Mouse (Mus musculus) yolk sac, embryonic 10.5 days (tissue): ENCODE data around the gene Scfd2.

Source experiments
- DNase-seq: peaks from one replicate; pipeline ENCODE4 v3.0.0-alpha.2; 2017; ENCODE audit warnings: low spot score

Scfd2 gene

GRCm38 (mm10) chr5:74277216-74277615, 254.3 kb downstream of the Scfd2 start:
- no peak for DNase-seq

DNA sequence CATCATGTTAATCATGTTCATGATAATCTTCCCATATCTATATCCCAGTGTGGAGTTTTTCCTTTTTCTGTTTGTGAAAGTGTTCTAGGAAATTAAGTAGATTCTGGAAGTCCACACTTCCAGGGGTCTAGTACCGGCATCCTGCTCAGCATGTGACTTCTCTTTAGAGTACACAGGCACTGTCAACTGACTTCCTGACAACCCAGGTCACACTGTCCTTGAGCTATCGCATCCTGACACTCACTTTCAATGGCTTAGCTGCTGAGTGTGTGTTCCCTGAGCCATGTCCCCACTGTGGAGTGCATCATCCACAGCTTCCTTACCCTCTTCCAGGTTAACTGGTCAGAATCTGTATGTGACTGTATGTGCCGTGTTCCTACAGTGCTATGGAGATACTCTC, 258.2 kb downstream of the Scfd2 start:
- no peak for DNase-seq

GRCm38 (mm10) chr5:74267736-74268369, 263.7 kb downstream of the Scfd2 start:
- DNase-seq = no peak

- DNase-seq = no peak
Observed at GRCm38 (mm10) chr5:74267196-74267595, 264.4 kb downstream of the Scfd2 start.

DNA sequence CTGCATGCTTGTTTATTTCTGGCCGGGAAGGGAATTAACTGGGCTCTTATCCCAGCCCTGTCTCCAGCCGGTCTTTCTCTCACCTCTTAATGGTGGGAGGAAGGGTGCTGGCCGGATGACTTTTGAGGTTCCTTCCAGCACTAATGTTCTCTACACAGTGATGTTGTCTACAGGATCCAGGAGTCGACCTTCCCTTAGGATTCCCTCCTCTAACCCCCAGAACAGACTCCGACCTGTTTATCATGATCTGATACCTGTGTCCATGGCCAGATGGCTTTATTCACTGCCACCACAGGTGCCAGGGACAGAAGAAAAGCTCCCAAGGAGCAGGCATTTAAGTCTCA, 265.1 kb downstream of the Scfd2 start:
- DNase-seq = no peak

GRCm38 (mm10) chr5:74265601-74266475, 265.7 kb downstream of the Scfd2 start:
- no peak for DNase-seq

DNA sequence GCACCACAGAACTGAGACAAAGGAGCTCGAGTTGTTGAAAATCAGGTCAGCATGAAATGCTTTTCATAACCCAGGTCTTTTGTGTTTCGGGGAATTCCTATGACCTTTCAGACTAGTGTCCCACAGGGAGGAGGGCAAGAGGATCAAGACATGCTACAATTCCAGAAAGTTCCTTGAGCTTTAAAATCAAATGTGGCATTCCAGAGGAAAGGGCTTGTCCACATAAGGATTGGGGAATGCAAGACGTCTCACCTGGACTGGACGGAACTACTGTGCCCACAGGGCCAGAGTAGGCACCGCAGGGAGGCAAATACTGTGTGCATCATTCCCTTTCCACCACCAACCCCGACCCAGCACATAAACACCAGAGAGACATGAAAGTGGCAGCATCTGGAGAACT, 266.4 kb downstream of the Scfd2 start:
- DNase-seq = no peak

- DNase-seq = no peak
Observed at GRCm38 (mm10) chr5:74264541-74264940, 267.0 kb downstream of the Scfd2 start.

DNA sequence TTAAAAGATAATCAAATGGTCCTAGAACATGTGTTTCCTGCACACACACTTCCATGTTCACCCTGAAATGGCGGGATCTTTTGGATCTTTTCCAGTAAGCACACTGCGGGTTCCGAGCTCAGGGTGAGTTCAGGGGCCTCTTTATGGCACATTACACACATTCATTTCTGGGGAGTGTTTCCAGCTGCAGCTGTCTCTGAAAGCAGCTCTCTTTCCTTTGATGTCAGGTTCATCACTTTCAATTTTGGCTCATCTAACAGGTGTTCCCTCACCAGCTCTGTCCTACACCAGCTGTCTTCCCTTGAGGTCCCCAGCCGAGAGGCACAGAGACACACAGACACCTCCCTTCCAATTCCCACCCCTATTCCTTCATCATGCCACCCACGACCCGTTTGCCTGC, 270.5 kb downstream of the Scfd2 start:
- DNase-seq = no peak

- DNase-seq = peak; percentile 59
Observed at GRCm38 (mm10) chr5:74260378-74260809, 271.2 kb downstream of the Scfd2 start.

DNA sequence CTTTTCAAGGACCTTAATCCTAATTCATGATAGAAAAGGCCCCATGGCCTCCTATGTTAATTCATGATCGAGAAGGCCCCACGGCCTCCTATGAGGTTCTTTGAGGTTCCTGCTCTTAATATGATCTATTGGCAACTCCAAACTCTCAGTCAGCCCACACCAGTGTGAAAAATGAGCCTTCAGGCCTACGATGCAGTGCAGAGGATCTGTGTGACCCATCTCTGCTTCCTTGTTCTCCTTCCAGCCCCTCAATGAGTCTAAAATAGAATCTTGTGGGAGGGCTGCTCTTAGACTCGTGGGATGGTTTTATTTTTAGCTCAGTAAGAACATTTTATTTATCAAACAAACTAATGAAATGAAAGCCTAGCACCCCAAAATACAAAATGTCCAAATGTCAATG, 274.9 kb downstream of the Scfd2 start:
- no peak for DNase-seq

- DNase-seq = no peak
Observed at GRCm38 (mm10) chr5:74254996-74255395, 276.6 kb downstream of the Scfd2 start.

- DNase-seq = no peak
Observed at GRCm38 (mm10) chr5:74253724-74254328, 277.7 kb downstream of the Scfd2 start.

DNA sequence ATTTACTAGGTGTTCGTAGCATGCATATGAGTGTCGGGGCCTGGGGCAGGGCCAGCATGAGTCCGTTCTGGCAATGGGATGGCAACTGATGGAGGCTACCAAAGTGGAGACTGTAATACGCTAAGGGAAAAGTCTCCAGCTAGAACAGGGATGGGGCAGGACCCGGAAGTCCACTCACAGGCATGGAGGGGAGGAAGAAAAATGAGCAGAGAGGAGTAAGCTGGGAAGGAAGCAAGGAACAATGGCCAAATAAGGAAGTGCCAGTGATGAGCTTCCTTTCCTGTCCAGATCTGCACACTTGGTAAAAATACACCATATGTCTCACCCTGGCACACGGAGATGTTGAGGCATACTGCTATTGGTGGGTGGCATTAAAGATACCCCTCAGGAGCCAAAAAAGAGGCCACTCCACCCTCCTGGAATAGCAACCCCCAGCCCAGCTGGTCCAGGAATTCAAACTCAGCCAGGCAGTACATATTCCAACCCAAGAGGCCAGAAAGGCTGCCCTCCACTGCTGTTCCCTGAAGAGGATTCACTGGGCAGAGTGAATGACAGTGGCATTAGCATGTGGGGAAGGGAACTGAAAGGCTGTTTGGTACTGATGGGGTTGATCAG, 278.8 kb downstream of the Scfd2 start:
- no peak for DNase-seq

DNA sequence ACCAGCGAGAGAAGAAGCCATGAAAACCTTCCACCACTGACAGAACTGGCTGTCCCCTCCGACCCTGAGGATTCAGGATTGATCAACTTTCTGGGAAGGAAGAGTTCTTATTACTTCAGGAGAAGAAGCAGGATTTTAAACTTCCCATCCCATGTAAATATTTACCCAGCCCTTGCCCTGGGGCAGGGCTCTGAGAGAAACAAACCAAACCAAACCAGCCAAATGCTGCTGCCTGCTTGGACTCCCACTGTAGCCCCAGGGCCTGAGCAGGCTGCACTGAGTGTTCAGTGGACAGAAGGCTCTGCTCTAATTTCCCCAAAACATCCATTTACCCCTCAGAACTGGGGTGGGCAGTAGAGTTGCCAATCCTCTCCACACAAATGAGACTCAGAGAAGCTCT, 280.6 kb downstream of the Scfd2 start:
- DNase-seq = peak; percentile 54

GRCm38 (mm10) chr5:74250308-74250707, 281.3 kb downstream of the Scfd2 start:
- no peak for DNase-seq

DNA sequence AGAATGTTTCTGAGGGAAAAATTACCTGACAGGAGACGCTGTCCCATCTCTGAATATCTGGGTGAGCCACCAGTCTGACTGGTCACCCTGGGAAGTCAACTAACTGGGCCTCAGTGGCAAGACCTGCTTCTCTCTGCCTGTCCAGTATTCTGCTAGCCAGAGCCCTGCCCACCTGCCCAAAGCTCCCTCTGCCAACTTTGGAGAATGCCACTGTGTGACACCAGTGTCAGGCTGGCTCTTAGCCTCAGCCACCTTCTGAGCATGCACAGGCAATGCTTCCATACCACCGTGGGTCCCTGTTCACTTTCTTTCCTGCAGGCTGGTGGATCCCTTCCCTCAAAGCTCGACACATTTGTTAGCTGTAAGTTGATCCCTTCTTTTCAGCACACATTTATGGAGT, 281.8 kb downstream of the Scfd2 start:
- DNase-seq = no peak

GRCm38 (mm10) chr5:74246971-74247370, 284.6 kb downstream of the Scfd2 start:
- no peak for DNase-seq

DNA sequence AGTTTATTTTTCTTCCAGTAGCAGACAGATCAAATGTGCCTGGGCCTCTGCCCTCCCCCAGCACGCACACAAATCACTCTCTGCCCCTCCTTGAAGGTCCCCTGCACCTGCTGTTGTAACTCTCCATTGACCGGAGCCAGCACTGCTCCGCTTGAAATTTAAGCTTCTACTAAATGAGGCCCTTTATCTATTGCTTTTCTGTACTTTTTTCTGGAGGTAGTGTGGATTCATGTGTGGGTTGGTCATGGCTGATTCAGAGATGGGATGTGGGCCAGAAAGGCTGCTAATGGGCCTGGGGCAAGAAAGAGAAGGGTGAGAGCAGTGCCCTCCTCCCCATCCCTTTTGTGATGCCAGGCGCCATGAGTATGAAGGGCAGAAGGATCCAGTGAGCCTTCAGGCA, 285.1 kb downstream of the Scfd2 start:
- no peak for DNase-seq

- no peak for DNase-seq
Observed at GRCm38 (mm10) chr5:74245641-74246145, 285.9 kb downstream of the Scfd2 start.

GRCm38 (mm10) chr5:74244406-74245019, 287.0 kb downstream of the Scfd2 start:
- no peak for DNase-seq

DNA sequence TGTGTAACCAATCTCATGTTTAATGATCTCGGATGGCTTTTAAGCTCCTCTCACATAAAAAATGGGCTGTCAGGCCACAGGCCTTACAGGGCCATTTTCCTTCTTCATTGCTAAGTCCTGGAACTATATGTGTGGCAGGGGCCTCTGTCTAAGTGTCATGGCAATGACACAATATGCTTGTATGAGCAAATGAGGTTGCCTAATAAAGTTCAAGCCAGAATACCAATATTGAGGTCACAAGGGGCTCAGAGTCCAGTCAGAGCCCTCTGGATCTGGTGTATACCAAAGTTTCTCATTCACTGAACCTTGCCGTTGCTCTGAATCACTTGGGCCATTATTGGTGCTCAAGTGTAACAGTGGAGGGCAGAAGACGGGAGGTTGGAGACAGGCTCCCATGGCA, 288.9 kb downstream of the Scfd2 start:
- DNase-seq = no peak
